Mouse (Mus musculus) 416B (cell line): ENCODE measurements around the gene Agk.

ENCODE experiments used
- DNase-seq: peaks from one replicate; pipeline ENCODE4 v3.0.0; 2011; ENCODE audit warnings: low read depth

Agk gene

DNA sequence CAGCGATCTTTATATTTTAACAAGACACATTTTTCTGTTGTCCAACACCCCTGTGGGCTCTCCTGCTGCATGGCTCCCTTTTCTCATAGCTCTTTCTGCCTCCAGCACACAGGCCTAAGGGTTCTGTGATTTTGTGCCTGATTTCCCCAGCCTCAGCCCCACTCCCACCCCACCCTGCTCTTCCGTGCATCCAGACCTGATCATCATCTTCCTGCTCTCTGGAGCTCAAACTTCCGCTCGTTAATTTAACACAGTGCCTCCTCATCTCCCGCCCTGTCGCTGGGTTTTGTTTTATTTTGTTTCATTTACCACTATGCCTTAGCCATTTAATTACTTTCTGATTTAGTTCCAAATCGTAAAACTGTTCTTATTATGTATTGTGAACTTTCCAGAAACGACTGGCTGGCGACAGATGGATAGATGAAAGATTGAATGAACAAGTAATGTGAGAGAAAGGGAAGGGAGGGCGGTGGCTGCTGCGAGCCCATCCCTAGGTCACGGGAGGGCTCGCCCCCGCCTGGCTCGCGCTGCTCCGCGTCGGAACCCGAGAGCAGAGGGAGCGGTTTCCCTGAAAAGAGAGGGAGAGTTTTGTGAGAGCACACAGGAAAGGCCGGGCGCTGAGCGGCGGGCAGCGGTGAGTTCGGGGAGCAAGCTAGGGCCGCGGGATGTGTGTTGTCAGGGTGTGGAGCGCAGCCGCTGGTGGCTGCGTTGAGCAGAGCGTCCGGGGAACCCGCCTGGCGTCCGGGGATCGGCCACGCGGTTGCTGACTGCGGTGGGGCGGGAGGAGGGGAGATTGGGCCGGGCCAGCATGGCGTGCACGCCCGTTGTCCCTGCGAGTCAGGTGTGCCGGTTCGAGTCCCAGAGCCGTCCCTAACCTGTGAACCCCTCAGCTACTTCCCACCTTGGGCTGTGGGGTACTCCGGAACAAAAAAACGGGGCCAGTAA lies at the start of gene Agk:
TSS of gene Agk (plus strand) at position 276 of the 945 bp plus-strand sequence.
- DNase-seq = peak; percentile 87

DNA sequence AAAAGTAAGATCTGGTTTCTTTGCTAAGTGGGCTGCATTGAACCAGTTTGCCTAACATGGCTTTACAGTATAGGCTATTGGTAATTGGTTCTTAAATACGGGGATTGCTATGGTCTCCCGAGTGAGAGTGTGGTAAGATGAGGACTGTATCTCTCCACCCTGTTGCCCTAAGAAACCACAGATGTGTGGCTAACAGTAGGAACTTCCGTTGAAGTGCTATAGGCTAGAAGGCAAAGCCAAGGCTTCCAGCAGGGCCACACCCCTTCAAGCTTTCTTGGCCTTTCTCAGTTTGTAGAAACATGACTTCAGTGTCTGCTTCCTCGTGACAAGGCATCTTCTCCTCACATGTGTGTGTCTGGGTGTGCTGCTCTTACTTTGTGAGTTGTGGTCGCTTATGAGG lies 24.3 kb upstream of the Agk start:
- peak; percentile 68 for DNase-seq

DNA sequence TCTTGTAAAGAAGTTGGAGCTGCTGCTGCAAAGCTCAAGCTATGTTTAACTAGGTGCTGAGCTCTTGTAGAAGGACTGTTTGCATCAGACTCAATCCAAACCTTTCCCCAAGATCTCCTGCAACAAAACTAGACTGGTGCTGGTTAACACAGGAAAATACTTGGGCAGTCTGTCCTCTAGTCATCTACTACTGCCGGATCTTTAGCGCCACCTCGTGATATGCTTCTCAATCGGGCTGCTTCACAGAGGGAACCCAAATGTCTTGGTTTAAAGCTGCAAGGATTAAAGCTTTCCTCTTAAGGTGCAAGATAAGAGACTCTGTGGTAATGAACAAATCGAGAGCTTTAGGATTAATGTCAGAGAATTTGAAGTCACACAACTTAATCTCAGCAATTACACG lies 21.6 kb upstream of the Agk start:
- DNase-seq = peak; percentile 63

GRCm38 (mm10) chr6:40304972-40305371 lies 20.0 kb upstream of the Agk start:
- DNase-seq = no peak

DNA sequence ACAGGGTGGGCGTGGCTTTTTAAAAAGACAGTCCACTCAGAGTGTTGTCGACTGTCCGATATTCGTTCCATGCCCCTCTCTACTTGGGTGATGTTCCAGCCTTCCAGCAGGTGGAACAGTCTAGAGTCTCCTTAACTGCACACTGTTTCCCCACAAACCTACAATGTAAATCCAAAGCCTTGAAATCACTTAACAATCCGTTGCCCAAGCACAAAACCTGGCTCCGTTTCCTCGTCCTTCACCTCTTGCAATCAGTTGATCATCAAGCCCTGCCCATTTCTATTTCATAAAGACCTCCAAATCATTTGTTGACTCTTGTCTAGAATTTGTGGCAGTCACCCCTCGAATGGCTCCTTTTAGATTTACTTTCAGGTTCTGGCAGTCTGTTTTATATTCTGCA lies 1.4 kb downstream of the Agk start:
- DNase-seq = peak; percentile 11

GRCm38 (mm10) chr6:40333497-40333896 lies 8.5 kb downstream of the Agk start:
- DNase-seq = no peak

DNA sequence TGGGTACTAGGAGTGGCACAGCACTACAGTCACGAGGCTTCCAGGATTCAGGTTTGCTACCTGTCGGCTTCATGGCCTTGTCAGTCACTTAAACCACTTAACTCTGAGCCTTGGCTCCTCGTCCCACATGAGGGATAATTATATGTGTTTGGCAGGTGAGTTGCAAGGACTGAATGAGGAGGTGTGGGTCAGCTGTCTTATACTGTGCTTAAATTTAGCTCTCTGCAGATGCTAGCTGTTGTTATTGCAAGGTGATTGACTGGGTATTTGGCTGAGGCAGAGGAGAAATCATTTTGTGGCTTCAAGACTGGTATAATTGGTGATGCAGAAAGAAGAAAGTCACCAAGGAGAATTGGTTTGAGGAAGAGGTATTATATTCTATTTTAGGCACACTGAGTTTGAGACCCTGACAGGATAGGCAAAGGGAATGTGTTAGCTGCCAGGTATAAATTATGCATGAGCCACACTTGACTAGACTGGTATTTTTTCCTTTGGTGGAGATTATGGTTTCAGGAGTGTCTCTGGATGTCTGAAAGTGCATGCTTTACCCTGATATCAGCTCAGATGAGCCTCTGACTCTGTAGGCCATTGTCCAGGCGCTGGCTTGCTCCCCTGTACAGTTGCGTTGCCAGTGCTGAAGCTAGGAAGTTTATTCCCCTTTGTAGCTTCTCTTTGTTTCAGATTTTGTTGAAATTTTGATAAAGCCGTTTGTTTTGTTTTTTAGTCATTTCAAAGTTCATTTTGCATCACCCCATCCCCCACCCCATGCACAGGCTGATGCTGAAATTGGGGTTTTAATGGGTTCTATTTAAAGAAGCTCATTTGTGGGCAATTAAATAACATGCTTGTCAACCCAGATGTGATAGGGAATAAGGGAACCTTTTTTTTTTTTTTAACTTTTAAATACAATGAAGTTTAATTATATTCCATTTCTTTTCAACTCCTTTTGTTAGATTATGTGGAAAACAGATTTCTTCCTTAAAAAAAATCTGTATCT lies 12.1 kb downstream of the Agk start:
- DNase-seq = no peak

GRCm38 (mm10) chr6:40346959-40347771 lies 22.2 kb downstream of the Agk start:
- peak; percentile 13 for DNase-seq

- no peak for DNase-seq
Measured at GRCm38 (mm10) chr6:40347772-40348111, 22.8 kb downstream of the Agk start.

GRCm38 (mm10) chr6:40350041-40350440 lies 25.1 kb downstream of the Agk start:
- no peak for DNase-seq

DNA sequence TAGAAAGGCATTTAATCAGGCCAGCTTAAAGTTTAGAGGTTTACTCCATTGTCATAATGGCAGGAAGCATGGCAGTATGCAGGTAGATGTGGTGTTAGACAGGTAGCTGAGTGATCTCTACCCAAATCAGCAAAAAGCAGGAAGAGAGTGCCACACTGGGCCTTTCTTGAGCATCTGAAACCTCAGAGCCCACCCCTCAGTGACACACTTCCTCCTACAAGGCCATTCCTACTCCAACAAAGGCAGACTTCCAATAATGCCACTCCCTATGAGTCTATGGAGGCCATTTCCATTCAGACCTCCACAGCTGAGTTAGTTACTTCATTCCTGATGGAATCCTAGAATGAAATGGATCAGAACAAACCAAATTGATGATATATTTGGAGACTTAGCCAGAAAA lies 25.9 kb downstream of the Agk start:
- no peak for DNase-seq

- peak; percentile 27 for DNase-seq
Measured at GRCm38 (mm10) chr6:40353360-40353759, 28.4 kb downstream of the Agk start.

DNA sequence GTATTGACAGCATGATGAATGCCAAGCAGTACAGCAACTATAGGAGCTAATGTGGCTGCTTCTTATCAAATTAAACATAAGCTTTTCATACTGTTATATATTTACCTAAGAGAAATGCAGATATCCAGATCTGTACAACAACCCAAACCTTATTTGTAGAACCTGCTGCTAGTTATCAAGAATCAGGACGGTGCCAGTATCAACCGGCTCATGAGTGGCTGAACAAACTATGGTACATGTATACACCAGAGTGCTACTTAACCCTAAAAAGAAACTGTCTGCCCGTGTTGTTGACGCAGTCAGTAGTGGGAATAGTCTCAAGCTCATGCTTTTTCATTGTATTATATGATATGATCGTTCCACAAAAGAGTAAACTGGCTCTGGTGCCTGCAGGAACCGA lies 46.1 kb downstream of the Agk start:
- DNase-seq = no peak

- no peak for DNase-seq
Measured at GRCm38 (mm10) chr6:40380181-40380580, 55.2 kb downstream of the Agk start.

DNA sequence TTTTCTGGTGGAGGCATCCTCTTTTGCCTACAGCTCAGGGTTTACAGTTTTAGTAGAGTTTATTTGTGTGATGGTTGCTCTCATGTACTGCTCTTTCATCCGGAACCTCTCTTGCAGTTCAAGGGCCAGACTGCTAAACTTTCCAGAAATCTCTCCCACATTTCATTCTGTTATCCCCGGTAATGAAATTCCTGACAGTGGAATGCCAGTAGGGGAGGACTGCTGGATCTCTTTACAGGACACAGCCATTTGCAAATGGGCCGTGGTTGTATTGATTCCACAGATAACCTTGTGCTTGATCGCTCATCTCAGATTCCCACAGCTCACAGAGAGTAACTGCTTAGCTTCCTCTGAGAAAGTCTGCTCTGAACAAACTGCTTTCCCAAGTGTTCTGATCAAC lies 56.9 kb downstream of the Agk start:
- no peak for DNase-seq

- no peak for DNase-seq
Measured at GRCm38 (mm10) chr6:40385682-40386081, 60.7 kb downstream of the Agk start.

GRCm38 (mm10) chr6:40388660-40389059 lies 63.7 kb downstream of the Agk start:
- peak; percentile 24 for DNase-seq

GRCm38 (mm10) chr6:40390975-40391374 lies 66.0 kb downstream of the Agk start:
- no peak for DNase-seq

- DNase-seq = peak; percentile 66
Measured at GRCm38 (mm10) chr6:40393213-40393612, 68.2 kb downstream of the Agk start.

GRCm38 (mm10) chr6:40402031-40402430 lies 77.1 kb downstream of the Agk start:
- no peak for DNase-seq

DNA sequence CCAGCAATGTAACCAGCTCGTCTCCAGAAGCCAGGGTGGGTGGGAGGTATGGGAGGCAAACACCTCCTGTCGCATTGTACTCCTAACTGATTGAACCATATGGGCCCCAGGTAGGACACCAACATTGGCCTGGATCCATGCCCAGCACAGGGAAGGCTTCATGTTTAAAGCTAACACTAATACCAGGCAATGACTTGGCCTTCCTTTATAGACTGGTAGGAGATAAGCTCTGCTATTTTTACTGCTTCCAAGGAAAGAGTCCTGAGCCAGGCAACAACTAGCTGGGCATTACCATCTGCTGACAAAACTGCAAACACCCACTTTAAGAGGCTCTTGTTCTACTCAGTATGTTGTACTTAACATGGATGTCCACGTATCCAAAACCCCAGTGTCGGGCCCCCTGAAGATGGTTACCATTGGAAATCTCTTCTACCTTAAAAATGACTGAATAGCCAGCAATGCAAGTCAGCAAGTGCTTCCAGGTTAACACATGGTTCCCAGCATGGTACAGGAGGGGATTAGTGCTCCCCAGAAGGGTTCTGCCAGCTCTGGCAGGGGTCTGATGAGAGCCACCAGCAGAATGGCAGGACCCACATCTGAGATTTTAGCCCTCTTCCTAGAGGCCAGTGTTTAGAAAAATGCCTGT lies 78.8 kb downstream of the Agk start:
- no peak for DNase-seq
